Mouse (Mus musculus) hindbrain, embryonic 10.5 days (tissue): ENCODE results near the gene Gabbr1. TPM values are rescaled to one million over a fixed set of nuclear protein-coding genes. Genes with fewer than 3 reads are reported as not detected.

Experiments
- DNase-seq: peaks from one replicate; pipeline ENCODE4 v3.0.0-alpha.2; 2017; ENCODE audit warnings: low spot score
- H3K27ac ChIP-seq: fragments of 300-500 bp; sonication (generic); 2 replicates; pipeline ENCODE4 v1.5.1; 2016; ENCODE audit warnings: mild to moderate bottlenecking, moderate library complexity
- H3K27me3 ChIP-seq: fragments of 300-500 bp; sonication (generic); 2 replicates; pipeline ENCODE4 v1.6.1; 2016; ENCODE audit warnings: mild to moderate bottlenecking; ENCODE audit not compliant: poor library complexity, insufficient read depth, severe bottlenecking
- H3K36me3 ChIP-seq: fragments of 300-500 bp; sonication (generic); 2 replicates; pipeline ENCODE4 v1.6.1; 2016; ENCODE audit warnings: mild to moderate bottlenecking, moderate library complexity
- H3K4me1 ChIP-seq: fragments of 300-500 bp; sonication (generic); replicated peaks from 2 replicates; pipeline ENCODE4 v1.6.1; 2016; ENCODE audit warnings: mild to moderate bottlenecking
- H3K4me3 ChIP-seq: fragments of 300-500 bp; sonication (generic); 2 replicates; pipeline ENCODE4 v1.5.1; 2016; ENCODE audit warnings: mild to moderate bottlenecking, moderate library complexity
- H3K9me3 ChIP-seq: fragments of 300-500 bp; sonication (generic); 2 replicates; pipeline ENCODE4 v1.6.1; 2016; ENCODE audit warnings: mild to moderate bottlenecking, moderate library complexity
- WGBS: fragments of 180-500 bp; shearing (Covaris S2); methylation state at CpG from one replicate; pipeline ENCODE4 v1.1.7; 2016; 5-methylcytosine and 5-hydroxymethylcytosine counted together
- polyA plus RNA-seq: library from polyadenylated mRNA; unstranded; fragments of >200 nt; fragmentation: Nextera tagmentation; extraction: Ambion mirVana; gene quantifications from 2 replicates; pipeline ENCODE4 v1.2.1, GENCODE M21; 2016

The Gabbr1 gene
- polyA plus RNA-seq, 1 experiment from 2014 or later = 17.0 TPM

DNA sequence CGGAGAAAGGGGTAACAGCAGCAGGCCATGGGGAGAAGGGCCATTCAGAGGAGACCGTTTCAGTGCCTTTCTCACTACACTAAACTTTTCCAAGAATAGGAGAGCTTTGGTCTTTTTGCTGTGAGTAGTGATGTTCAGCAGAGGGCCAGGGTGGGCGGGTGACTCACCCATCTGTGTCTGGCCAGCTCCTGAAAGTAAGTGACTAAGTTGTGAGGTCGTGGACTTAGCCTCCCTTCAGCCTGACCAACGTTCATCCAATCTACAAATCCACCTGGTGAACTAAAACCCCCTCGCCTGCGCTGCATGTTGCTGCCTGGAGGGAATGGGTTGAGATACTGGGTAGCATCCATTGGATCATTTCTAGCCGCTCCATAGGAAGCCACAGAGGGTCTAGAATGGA is 24.4 kb downstream of the Gabbr1 start:
- WGBS = 88% methylated on average over 8 of the region's 8 CpGs
- H3K4me3 ChIP-seq = no peak overlapping the region
- peaks cover 98% of the 10 kb centered on the region for H3K36me3 ChIP-seq
- H3K27me3 ChIP-seq = no peaks in the 10 kb centered on the region
- H3K9me3 ChIP-seq = no peaks in the 10 kb centered on the region
- DNase-seq = no peak
- H3K27ac ChIP-seq = no peak overlapping the region
- H3K4me1 ChIP-seq = peaks cover 14% of the 10 kb centered on the region

DNA sequence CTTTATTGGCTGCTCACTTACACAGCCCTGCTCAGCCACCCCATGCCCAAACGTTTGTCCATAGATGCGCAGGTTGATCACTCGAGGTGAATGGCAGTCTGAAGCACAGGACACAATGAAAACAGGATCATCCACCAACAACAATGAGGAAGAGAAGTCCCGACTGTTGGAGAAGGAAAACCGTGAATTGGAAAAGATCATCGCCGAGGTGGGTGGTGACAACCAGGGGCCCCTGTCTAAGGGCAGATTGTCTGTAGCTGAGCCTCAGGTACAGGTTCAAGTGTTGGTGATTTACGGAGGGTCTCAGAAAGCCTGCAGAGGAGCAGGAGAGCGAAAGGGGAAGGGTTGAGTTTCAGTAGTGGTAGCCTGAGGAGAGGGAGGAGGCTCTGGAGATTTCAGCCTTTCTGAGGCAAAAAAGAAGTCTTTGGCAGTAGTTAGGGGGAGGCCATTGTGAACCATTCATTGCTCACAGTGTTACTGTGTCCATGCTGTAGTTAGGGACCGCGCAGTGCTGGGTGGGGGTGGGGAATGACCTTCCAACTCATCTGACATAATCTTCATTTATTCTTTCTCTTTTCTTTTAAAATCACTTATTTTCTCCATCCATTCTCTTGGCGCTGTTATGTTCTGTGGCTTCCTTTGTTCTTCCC is 26.4 kb downstream of the Gabbr1 start:
- Histone ChIP-seq H3K9me3 (no peaks in the 10 kb centered on the region), H3K4me1 (peaks cover 14% of the 10 kb centered on the region), H3K36me3 (peaks cover 97% of the 10 kb centered on the region), H3K27me3 (no peaks in the 10 kb centered on the region), H3K4me3 (peak overlapping the region; percentile 11; the same call in 1 of the 2 replicates), H3K27ac (peak overlapping the region; percentile 81)
- WGBS = 56% methylated on average over 12 of the region's 12 CpGs
- DNase-seq = no peak

DNA sequence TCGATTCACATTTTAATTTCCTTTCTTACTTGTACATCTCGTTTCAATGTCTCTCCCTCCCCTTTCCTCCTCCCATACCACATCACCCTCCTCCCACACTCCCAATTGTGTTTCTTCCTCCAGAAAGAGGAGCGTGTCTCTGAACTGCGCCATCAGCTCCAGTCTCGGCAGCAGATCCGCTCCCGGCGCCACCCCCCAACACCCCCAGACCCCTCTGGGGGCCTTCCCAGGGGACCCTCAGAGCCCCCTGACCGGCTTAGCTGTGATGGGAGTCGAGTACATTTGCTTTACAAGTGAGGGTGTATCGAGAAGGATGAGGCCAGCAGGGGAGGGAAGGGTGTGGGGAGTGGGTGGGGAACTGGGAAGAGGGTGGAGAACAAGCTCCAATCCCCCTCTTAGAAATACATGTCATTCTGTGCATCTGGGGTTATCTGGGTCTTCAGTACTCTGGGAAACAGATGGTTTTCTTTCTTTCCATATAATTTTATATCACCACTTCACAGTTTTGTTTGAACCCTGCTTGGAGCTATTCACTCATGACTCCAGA is 27.0 kb downstream of the Gabbr1 start:
- no peak for DNase-seq
- 40% methylated on average over 11 of the region's 11 CpGs for WGBS
- peak overlapping the region; percentile 81 for H3K27ac ChIP-seq
- no peaks in the 10 kb centered on the region for H3K9me3 ChIP-seq
- peaks cover 15% of the 10 kb centered on the region for H3K4me1 ChIP-seq
- H3K4me3 ChIP-seq = no peak overlapping the region
- H3K36me3 ChIP-seq = peaks cover 91% of the 10 kb centered on the region
- no peaks in the 10 kb centered on the region for H3K27me3 ChIP-seq

DNA sequence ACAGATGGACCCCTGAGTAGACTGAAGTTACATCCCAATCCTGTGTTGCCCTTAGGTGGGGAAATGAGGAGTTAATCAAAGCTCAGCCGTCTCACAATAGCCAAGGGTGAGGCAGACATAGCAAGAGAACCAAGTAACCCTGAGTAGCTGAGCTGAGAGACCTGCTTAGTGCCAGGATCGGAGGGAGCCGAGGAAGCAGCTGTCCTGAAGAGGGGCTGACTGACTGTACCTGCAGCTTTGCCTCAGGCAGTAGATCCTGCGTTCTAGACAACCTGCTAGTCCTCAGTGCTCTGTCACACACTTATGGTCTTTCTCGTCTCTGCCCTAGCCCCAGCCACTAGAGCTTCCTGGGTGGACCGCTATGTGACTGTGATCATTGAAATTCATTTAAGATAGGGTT is 29.4 kb downstream of the Gabbr1 start:
- peaks cover 67% of the 10 kb centered on the region for H3K36me3 ChIP-seq
- H3K4me3 ChIP-seq = no peak overlapping the region
- WGBS = 87% methylated on average over 6 of the region's 6 CpGs
- H3K27ac ChIP-seq = no peak overlapping the region
- H3K4me1 ChIP-seq = peaks cover 39% of the 10 kb centered on the region
- no peak for DNase-seq
- H3K9me3 ChIP-seq = no peaks in the 10 kb centered on the region
- H3K27me3 ChIP-seq = no peaks in the 10 kb centered on the region

DNA sequence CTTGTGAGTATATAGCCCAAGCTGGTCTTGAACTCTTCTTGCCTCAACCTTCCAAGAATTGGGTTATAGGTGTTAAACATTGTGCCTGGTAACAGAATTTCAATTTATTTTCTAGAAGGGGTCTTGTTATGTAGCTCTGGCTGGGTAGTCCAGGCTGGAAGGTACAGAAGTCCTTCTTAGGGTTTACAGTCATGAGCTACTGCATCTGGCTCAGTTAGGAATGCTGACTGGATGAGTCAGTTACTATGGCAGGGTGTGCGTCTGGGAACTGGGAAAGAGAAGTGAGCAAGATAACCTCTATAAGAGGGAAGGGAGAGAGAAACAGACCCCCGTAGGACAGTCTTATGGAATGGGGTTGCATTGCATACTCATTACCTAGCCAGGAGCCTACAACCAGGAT is 30.0 kb downstream of the Gabbr1 start:
- whole genome bisulfite sequencing = 91% methylated on average over 2 of the region's 2 CpGs

DNA sequence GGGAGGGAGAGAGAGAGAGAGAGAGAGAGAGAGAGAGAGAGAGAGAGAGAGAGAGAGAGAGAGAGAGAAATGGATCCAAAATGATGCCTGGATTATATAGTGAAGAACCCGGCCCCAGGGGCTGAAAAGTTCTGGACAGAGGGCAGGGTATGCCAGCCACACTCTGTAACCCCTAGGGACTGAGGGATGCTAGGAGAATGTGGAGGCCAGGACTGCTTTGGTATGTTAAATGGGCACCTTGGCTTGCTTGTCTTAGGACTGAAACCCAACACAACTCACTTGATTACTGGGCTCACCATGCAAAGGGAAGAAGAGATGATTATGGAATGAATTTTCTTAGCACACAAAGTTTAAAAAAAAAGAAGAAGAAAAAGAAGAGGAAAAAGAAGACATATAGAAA is 32.4 kb downstream of the Gabbr1 start:
- no peak overlapping the region for H3K4me3 ChIP-seq
- WGBS = 19% methylated on average over 1 of the region's 1 CpGs
- peaks cover 38% of the 10 kb centered on the region for H3K36me3 ChIP-seq
- no peak for DNase-seq
- peaks cover 26% of the 10 kb centered on the region for H3K4me1 ChIP-seq
- no peaks in the 10 kb centered on the region for H3K27me3 ChIP-seq
- H3K27ac ChIP-seq = no peak overlapping the region
- no peaks in the 10 kb centered on the region for H3K9me3 ChIP-seq

More for the DNA sequence above, 30.0 kb downstream of the Gabbr1 start:
- Histone ChIP-seq H3K9me3 (no peaks in the 10 kb centered on the region), H3K27ac (no peak overlapping the region), H3K4me3 (no peak overlapping the region), H3K36me3 (peaks cover 61% of the 10 kb centered on the region), H3K27me3 (no peaks in the 10 kb centered on the region), H3K4me1 (peaks cover 41% of the 10 kb centered on the region)
- no peak for DNase-seq

DNA sequence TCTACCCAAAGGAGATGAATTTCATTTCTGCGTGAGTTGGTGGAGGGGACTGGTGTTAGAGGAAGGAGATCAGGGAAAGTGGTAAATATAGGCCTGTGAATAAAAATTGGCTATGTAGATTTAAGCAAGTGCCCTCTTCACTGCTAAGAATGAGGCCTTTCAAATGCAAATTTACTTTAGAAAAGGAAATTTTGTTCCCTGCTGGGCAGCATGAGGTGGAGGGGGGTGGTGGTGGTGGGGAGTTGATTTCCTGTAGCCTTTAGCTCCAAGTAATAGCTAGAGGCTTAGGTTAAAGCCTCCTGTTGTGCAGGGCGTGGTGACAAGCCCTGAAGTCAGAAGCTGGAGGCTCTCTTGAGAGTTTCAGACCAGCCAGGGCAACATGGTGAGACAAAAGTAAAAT is 33.2 kb downstream of the Gabbr1 start:
- peak overlapping the region; percentile 53; the same call in 1 of the 2 replicates for H3K27ac ChIP-seq
- peak; percentile 41 for DNase-seq
- no peaks in the 10 kb centered on the region for H3K27me3 ChIP-seq
- H3K9me3 ChIP-seq = no peaks in the 10 kb centered on the region
- peaks cover 30% of the 10 kb centered on the region for H3K36me3 ChIP-seq
- peaks cover 26% of the 10 kb centered on the region for H3K4me1 ChIP-seq
- H3K4me3 ChIP-seq = peak overlapping the region; percentile 28; the same call in 1 of the 2 replicates
- WGBS = 6% methylated on average over 2 of the region's 2 CpGs

DNA sequence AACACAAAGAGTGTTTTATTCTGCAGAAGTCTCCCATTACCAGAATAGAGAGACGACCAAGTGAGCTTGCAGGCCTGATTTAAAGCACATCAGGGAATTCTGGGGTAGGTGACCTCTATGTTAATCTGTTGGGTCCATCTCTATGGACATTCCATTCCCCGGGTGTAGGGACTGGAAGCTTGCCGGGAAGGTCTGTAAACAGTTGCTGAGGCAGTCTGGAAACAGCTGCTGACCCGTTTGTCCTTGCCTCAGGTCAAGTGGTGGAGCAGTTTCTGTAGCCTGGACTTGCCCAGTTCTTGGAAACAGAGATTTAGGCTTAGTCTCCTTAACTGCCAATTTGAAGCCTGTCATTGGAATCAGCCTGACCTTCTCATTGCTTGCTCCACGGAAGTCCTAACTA is 34.4 kb downstream of the Gabbr1 start:
- Histone ChIP-seq H3K27me3 (no peaks in the 10 kb centered on the region), H3K4me1 (peaks cover 26% of the 10 kb centered on the region), H3K27ac (no peak overlapping the region), H3K4me3 (no peak overlapping the region), H3K36me3 (peaks cover 19% of the 10 kb centered on the region), H3K9me3 (no peaks in the 10 kb centered on the region)
- WGBS = 19% methylated on average over 5 of the region's 5 CpGs
- no peak for DNase-seq

DNA sequence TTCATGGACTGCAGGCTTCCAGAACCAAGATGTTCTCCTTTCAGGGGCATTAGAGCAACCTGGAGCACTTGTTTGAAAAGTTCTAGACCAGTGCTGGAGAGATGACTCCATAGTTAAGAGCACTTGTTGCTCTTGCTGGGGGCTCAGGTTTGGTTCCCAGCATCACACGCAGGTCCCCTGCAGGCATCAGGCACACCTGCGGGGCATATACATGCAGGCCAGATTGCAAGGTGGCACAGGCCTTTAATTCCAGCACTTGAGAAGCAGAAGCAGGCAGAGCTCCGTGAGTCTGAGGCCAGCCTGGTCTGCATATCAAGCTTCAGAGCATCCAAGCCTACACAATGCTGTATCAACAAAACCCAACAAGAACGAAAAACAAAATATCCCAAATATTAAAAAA is 35.9 kb downstream of the Gabbr1 start:
- 92% methylated on average over 4 of the region's 4 CpGs for WGBS
- 0 out of 2 replicates have a peak, but pooled peaks cover 4% of the 10 kb centered on the region for H3K36me3 ChIP-seq
- DNase-seq = no peak
- H3K9me3 ChIP-seq = no peaks in the 10 kb centered on the region
- H3K4me1 ChIP-seq = peaks cover 26% of the 10 kb centered on the region
- no peak overlapping the region for H3K27ac ChIP-seq
- no peak overlapping the region for H3K4me3 ChIP-seq
- H3K27me3 ChIP-seq = no peaks in the 10 kb centered on the region

DNA sequence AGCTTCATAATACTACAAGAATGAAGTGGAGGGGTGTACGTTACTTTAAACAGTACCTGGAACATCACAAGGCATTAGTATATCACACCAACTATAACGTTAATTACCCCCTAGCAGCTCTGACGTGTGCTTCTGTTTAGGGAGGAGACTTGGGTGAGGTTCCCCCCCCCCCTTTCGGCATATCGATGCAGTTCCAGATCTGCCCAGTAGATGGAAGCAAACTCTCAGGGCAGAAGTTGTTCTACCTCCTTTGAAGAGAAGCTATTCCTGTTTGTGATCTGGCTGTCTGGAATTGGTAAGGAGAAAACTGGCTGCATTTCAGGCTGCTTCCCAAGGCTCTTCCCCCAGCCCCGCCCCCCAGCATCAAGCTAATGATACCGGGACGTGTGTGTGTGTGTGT is 37.6 kb downstream of the Gabbr1 start:
- WGBS = 7% methylated on average over 8 of the region's 8 CpGs

DNA sequence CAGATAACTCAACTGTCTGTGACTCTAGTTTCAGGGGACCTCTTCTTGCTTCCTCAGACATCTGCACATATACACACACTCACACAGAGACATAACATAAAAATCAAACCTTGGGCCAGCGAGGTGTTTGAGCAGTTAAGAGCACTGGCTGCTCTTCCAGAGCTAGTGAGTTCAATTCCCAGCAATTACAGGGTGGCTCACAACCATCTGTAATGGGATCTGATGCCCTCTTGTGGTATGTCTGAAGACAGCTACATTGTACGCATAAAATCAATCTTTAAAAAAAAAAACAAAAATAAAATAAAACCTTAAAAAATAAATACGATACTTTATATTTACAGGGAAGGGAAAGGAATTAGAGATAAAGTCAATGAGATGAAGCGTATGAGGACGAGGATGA is 38.9 kb downstream of the Gabbr1 start:
- Histone ChIP-seq H3K4me3 (no peak overlapping the region), H3K36me3 (no peaks in the 10 kb centered on the region), H3K27me3 (no peaks in the 10 kb centered on the region), H3K4me1 (peaks cover 7% of the 10 kb centered on the region), H3K9me3 (no peaks in the 10 kb centered on the region), H3K27ac (no peak overlapping the region)
- 69% methylated on average over 5 of the region's 5 CpGs for WGBS
- no peak for DNase-seq

More for the DNA sequence above, 37.6 kb downstream of the Gabbr1 start:
- H3K4me1 ChIP-seq = peaks cover 20% of the 10 kb centered on the region
- H3K36me3 ChIP-seq = no peaks in the 10 kb centered on the region
- no peak overlapping the region for H3K4me3 ChIP-seq
- H3K27ac ChIP-seq = no peak overlapping the region
- H3K27me3 ChIP-seq = no peaks in the 10 kb centered on the region
- peak; percentile 77 for DNase-seq
- no peaks in the 10 kb centered on the region for H3K9me3 ChIP-seq

DNA sequence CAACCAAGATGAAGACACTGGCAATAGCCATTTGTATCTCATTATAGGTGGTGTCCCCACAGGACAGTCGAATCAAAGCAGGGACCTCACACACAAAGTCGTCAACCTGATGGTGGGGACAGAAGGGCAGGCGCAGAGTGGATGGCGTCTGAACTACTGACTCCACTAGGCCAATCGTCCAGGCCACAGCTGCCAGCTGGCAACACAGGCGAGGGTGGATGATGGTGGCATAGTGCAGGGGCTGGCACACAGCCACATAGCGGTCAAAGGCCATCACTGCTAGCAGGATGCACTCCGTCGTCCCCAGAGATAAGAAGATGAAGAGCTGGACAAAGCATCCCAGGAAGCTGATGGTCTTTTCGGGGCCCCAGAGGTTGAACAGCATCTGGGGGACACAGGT is 39.8 kb downstream of the Gabbr1 start:
- DNase-seq = no peak
- 86% methylated on average over 10 of the region's 10 CpGs for WGBS
- no peaks in the 10 kb centered on the region for H3K36me3 ChIP-seq
- H3K27ac ChIP-seq = no peak overlapping the region
- no peak overlapping the region for H3K4me3 ChIP-seq
- no peaks in the 10 kb centered on the region for H3K9me3 ChIP-seq
- H3K27me3 ChIP-seq = no peaks in the 10 kb centered on the region
- no peaks in the 10 kb centered on the region for H3K4me1 ChIP-seq

DNA sequence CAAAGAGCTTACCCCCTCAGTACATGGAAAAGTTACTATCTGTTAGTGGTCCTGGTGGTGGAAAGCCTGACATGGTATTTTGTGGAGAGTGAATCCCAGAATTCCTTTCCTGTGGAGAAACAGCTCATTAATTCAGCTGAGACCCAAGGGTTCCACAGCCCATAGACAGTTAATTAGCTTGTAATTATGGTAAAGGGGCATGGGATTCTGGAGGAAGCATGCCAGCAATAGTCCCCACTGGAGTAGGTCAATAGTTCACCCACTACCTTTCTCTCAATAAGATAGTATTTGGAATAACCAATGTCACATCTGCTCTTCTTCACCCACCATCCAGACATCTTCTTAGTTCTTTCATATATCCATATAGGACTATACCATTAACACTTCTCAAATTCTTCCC is 42.6 kb downstream of the Gabbr1 start, which contains the start of gene Olfr90:
Gene Olfr90, minus strand, starts transcription at position 101 of the 400 bp plus-strand sequence.
- Histone ChIP-seq H3K4me1 (no peaks in the 10 kb centered on the region), H3K27ac (no peak within 1 kb of the TSS), H3K27me3 (no peaks in the 10 kb centered on the region), H3K4me3 (no peak within 1 kb of the TSS), H3K9me3 (no peaks in the 10 kb centered on the region), H3K36me3 (no peaks in the 10 kb centered on the region)
- DNase-seq = no peak
